Mouse (Mus musculus) hindbrain, embryonic 11.5 days (tissue): Measurements from ENCODE around the gene Gp9. TPM values are rescaled to one million over a fixed set of nuclear protein-coding genes. Genes with fewer than 3 reads are reported as not detected.

Experiments used
- ATAC-seq: fragments of 200-750 bp; cut with Nextera tagmentation; 2 replicates; pipeline ENCODE4 v1.8.0; 2017; ENCODE audit warnings: mild to moderate bottlenecking, moderate TSS enrichment, moderate library complexity; ENCODE audit not compliant: low FRiP score
- DNase-seq: peaks from one replicate; pipeline ENCODE4 v3.0.0-alpha.2; 2015; ENCODE audit warnings: low spot score
- H3K27ac ChIP-seq: fragments of 300-500 bp; sonication (generic); 2 replicates; pipeline ENCODE4 v1.5.1; 2014; ENCODE audit warnings: mild to moderate bottlenecking, low read depth, low read length
- H3K27me3 ChIP-seq: fragments of 300-500 bp; sonication (generic); 2 replicates; pipeline ENCODE4 v1.6.1; 2014; ENCODE audit warnings: mild to moderate bottlenecking, low read length, moderate library complexity, mixed read lengths; ENCODE audit not compliant: control insufficient read depth, insufficient read depth
- H3K36me3 ChIP-seq: fragments of 300-500 bp; sonication (generic); 2 replicates; pipeline ENCODE4 v1.6.1; 2014; ENCODE audit warnings: mild to moderate bottlenecking, low read length, moderate library complexity, mixed read lengths; ENCODE audit not compliant: control insufficient read depth, insufficient read depth
- H3K4me1 ChIP-seq: fragments of 300-500 bp; sonication (generic); replicated peaks from 2 replicates; pipeline ENCODE4 v1.6.1; 2014; ENCODE audit warnings: low read length, mixed read lengths; ENCODE audit not compliant: control insufficient read depth, insufficient read depth
- H3K4me2 ChIP-seq: fragments of 300-500 bp; sonication (generic); replicated peaks from 2 replicates; pipeline ENCODE4 v1.6.1; 2014; ENCODE audit warnings: mild to moderate bottlenecking, low read depth, low read length
- H3K4me3 ChIP-seq: fragments of 300-500 bp; sonication (generic); 2 replicates; pipeline ENCODE4 v1.5.1; 2014; ENCODE audit warnings: low read depth, low read length
- H3K9ac ChIP-seq: fragments of 300-500 bp; sonication (generic); 2 replicates; pipeline ENCODE4 v1.6.1; 2014; ENCODE audit warnings: low read depth, low read length
- H3K9me3 ChIP-seq: fragments of 300-500 bp; sonication (generic); 2 replicates; pipeline ENCODE4 v1.6.1; 2016; ENCODE audit warnings: low read length; ENCODE audit not compliant: control insufficient read depth
- WGBS: fragments of 180-500 bp; shearing (Covaris S2); extraction: QIAGEN DNeasy Blood & Tissue Kit; methylation state at CpG from one replicate; pipeline ENCODE4 v1.1.7; 2014; 5-methylcytosine and 5-hydroxymethylcytosine counted together
- polyA plus RNA-seq: library from polyadenylated mRNA; unstranded; fragments of >200 nt; fragmentation: Nextera tagmentation; extraction: Ambion mirVana; gene quantifications from 2 replicates; pipeline ENCODE4 v1.2.1, GENCODE M21; 2014

Gp9 gene
- polyA plus RNA-seq, 1 experiment from 2014 or later: 2.2 TPM

- ATAC-seq (no peak), DNase-seq (no peak)
- H3K27ac ChIP-seq: no peak overlapping the region
- no peaks in the 10 kb centered on the region for H3K27me3 ChIP-seq
- H3K4me1 ChIP-seq: no peaks in the 10 kb centered on the region
- H3K9ac ChIP-seq: no peak overlapping the region
- no peak overlapping the region for H3K4me3 ChIP-seq
- H3K9me3 ChIP-seq: no peaks in the 10 kb centered on the region
- no peaks in the 10 kb centered on the region for H3K36me3 ChIP-seq
- H3K4me2 ChIP-seq: no peak overlapping the region
- 90% methylated on average over 9 of the region's 9 CpGs for WGBS
Measured at GRCm38 (mm10) chr6:87788266-87788895, 10.5 kb downstream of the Gp9 start.

DNA sequence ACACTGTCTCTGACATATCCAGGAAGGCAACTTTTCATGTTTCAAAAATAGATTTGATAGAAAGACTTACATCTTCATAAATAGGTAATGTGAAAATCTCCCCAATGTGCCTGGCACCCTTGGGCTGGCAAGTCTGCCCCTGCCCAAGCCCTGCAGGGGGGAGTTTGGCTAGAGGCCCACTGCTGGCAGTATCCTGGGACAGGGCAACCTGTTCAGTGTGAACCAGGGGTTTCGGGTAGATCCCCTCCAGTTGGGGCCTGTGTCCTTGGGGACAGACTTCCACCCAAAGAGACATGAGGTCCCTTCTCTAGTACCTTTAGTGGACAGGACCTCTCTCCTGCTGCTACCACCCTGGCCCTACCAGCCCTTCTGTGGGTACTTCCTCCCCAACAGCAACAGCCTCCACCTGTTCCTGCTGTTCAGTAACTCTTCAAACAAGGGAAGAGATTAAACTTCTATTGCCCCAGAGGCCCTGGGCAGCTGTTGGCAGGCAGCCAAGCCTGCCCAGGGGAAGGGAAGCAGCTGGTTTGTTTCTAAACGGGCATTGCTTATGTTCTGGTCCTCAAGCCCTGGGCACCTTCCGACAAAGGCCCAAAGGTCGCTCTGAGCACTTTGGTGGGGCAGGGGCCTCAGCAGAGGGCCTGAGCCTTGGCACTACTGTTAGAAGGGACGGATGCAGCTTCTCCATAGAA, 11.2 kb downstream of the Gp9 start:
- WGBS: 70% methylated on average over 5 of the region's 5 CpGs
- ATAC-seq (no peak), DNase-seq (no peak)
- Histone ChIP-seq H3K4me3 (no peak overlapping the region), H3K27ac (no peak overlapping the region), H3K9me3 (no peaks in the 10 kb centered on the region), H3K4me2 (no peak overlapping the region), H3K9ac (no peak overlapping the region), H3K36me3 (no peaks in the 10 kb centered on the region), H3K27me3 (no peaks in the 10 kb centered on the region), H3K4me1 (no peaks in the 10 kb centered on the region)

- Histone ChIP-seq H3K36me3 (no peaks in the 10 kb centered on the region), H3K27me3 (no peaks in the 10 kb centered on the region), H3K27ac (no peak overlapping the region), H3K4me1 (no peaks in the 10 kb centered on the region), H3K9ac (no peak overlapping the region), H3K9me3 (no peaks in the 10 kb centered on the region), H3K4me2 (no peak overlapping the region), H3K4me3 (no peak overlapping the region)
- DNase-seq (no peak), ATAC-seq (no peak)
- WGBS: 96% methylated on average over 6 of the region's 6 CpGs
Measured at GRCm38 (mm10) chr6:87789791-87790190, 11.9 kb downstream of the Gp9 start.

DNA sequence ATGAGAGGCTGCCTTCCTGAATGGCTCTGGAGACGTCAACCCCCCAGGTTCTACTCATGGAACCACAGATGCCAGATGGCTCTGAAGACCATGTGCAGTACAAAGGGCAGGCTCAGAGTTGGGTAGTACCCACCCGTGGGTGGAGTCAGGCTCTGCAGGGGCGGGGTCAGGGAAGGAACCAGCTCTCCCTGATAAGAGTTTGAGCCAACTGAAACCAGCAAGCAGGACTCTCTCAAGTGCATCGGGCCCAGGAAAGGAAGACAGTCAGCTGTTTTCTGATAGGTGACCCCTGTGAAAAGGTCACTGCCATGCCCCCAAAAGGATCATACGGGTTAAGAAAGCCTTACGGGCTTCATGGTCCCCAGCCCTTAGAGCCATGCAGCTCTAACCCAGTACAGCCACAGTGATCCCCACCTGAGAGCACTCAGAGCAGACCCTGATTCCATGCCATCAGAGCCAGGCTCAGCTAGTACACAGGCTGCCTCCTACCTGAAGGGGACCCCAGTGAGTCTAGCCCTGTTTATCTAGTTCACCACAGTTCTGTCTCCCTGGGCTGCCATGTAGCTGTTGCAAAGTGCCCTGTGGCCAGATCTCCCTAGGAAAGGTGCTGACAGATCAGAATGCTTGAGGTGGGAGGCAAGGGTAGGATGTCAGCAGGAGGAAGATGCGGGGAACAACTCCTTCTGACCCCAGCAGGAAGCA, 13.1 kb downstream of the Gp9 start:
- H3K4me3 ChIP-seq: no peak overlapping the region
- no peaks in the 10 kb centered on the region for H3K27me3 ChIP-seq
- no peaks in the 10 kb centered on the region for H3K36me3 ChIP-seq
- ATAC-seq: no peak
- no peak overlapping the region for H3K9ac ChIP-seq
- no peak overlapping the region for H3K4me2 ChIP-seq
- no peak overlapping the region for H3K27ac ChIP-seq
- no peaks in the 10 kb centered on the region for H3K4me1 ChIP-seq
- no peak for DNase-seq
- WGBS: 76% methylated on average over 7 of the region's 7 CpGs
- H3K9me3 ChIP-seq: no peaks in the 10 kb centered on the region

GRCm38 (mm10) chr6:87791826-87792225, 14.0 kb downstream of the Gp9 start:
- H3K9ac ChIP-seq: no peak overlapping the region
- H3K9me3 ChIP-seq: no peaks in the 10 kb centered on the region
- H3K4me1 ChIP-seq: no peaks in the 10 kb centered on the region
- no peak overlapping the region for H3K4me3 ChIP-seq
- H3K27me3 ChIP-seq: no peaks in the 10 kb centered on the region
- H3K36me3 ChIP-seq: no peaks in the 10 kb centered on the region
- H3K27ac ChIP-seq: no peak overlapping the region
- ATAC-seq (no peak), DNase-seq (no peak)
- 93% methylated on average over 5 of the region's 5 CpGs for WGBS
- no peak overlapping the region for H3K4me2 ChIP-seq

- H3K4me1 ChIP-seq: no peaks in the 10 kb centered on the region
- ATAC-seq (no peak), DNase-seq (no peak)
- no peaks in the 10 kb centered on the region for H3K36me3 ChIP-seq
- no peaks in the 10 kb centered on the region for H3K27me3 ChIP-seq
- no peaks in the 10 kb centered on the region for H3K9me3 ChIP-seq
- H3K4me2 ChIP-seq: no peak overlapping the region
- no peak overlapping the region for H3K9ac ChIP-seq
- 89% methylated on average over 10 of the region's 10 CpGs for WGBS
- H3K4me3 ChIP-seq: no peak overlapping the region
- no peak overlapping the region for H3K27ac ChIP-seq
Measured at GRCm38 (mm10) chr6:87793821-87794510, 16.1 kb downstream of the Gp9 start.

- H3K9me3 ChIP-seq: no peaks in the 10 kb centered on the region
- H3K4me2 ChIP-seq: no peak overlapping the region
- H3K9ac ChIP-seq: no peak overlapping the region
- no peak overlapping the region for H3K4me3 ChIP-seq
- no peaks in the 10 kb centered on the region for H3K27me3 ChIP-seq
- H3K4me1 ChIP-seq: no peaks in the 10 kb centered on the region
- no peak for DNase-seq
- H3K27ac ChIP-seq: no peak overlapping the region
- WGBS: 51% methylated on average over 6 of the region's 6 CpGs
- H3K36me3 ChIP-seq: no peaks in the 10 kb centered on the region
- no peak for ATAC-seq
Measured at GRCm38 (mm10) chr6:87795385-87796150, 17.7 kb downstream of the Gp9 start.

DNA sequence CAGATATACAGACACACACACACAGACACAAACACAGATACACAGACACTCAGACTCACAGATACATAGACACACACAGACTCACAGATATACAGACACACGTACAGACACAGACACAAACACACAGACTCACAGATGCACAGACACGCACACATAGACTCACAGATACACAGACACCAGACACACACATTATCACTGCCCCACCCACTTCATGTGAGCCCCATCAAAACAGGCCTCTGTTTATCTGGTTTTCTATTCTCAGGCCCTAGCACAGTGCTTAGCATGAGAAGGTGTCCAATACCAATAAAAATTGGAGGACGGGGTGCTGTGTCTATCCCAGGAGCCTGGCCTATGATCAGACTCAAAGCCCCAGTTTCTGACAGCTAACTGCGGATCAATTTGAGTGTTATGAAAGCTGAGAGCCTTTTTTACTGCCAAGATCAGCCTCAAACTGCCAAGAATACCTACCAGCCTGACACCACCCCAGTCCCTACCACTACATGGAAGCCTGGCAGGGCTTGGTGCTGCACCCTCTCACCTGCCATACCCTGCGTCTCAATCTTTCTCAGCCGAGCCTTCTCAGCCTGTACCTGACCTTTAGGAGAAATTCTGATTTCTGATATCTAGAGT, 18.5 kb downstream of the Gp9 start:
- no peaks in the 10 kb centered on the region for H3K9me3 ChIP-seq
- H3K27ac ChIP-seq: no peak overlapping the region
- H3K9ac ChIP-seq: no peak overlapping the region
- H3K36me3 ChIP-seq: no peaks in the 10 kb centered on the region
- ATAC-seq (no peak), DNase-seq (no peak)
- no peak overlapping the region for H3K4me3 ChIP-seq
- no peaks in the 10 kb centered on the region for H3K4me1 ChIP-seq
- no peaks in the 10 kb centered on the region for H3K27me3 ChIP-seq
- WGBS: 88% methylated on average over 6 of the region's 6 CpGs
- H3K4me2 ChIP-seq: no peak overlapping the region
